Comparison of ENCODE assay signal across 9 mouse cellular contexts in genomic region chr1:39949790-39950462, GRCm38 (mm10). TPM values are rescaled to one million over a fixed set of nuclear protein-coding genes. Genes with fewer than 3 reads are reported as not detected.
A peak's percentile ranks its signal among the peaks of the same experiment; 100 is the strongest.
DNase-seq lines count a peak whose midpoint lies in the region; ATAC-seq and TF ChIP-seq lines count a peak whose summit lies in the region.
"Had no signal": no experiment of that assay in that cellular context is flagged by ENCODE, and none has a peak within 500 bp of the region (broad histone marks: within the 10 kb centered on the region; RNA-seq: fewer than 3 reads in every experiment).

No protein-coding gene starts in this region.

- peaks cover 94% of the 10 kb centered on the region for H3K4me1 ChIP-seq in midbrain, embryonic 13.5 days (replicated peaks)
- H3K4me1 ChIP-seq in midbrain, embryonic 16.5 days (ENCODE audit: control insufficient read depth, insufficient read depth, low read length): peaks cover 84% of the 10 kb centered on the region
- H3K4me1 ChIP-seq in hindbrain, postnatal 0 days (ENCODE audit: insufficient read depth, low read length): peaks cover 61% of the 10 kb centered on the region
- peaks cover 85% of the 10 kb centered on the region for H3K4me1 ChIP-seq in neural tube, embryonic 15.5 days

- no peaks in the 10 kb centered on the region for H3K36me3 ChIP-seq in midbrain, embryonic 13.5 days
- no peaks in the 10 kb centered on the region for H3K36me3 ChIP-seq in midbrain, embryonic 16.5 days (ENCODE audit: control insufficient read depth, insufficient read depth, low read length)
- no peaks in the 10 kb centered on the region for H3K36me3 ChIP-seq in hindbrain, postnatal 0 days (ENCODE audit: insufficient read depth, low read length)
- no peaks in the 10 kb centered on the region for H3K36me3 ChIP-seq in neural tube, embryonic 15.5 days
- H3K36me3 ChIP-seq: G1E had no signal

- no peak for ATAC-seq in midbrain, embryonic 13.5 days
- no peak for ATAC-seq in midbrain, embryonic 16.5 days
- no peak for ATAC-seq in hindbrain, postnatal 0 days
- ATAC-seq in neural tube, embryonic 15.5 days (ENCODE audit: low FRiP score): no peak

- H3K27ac ChIP-seq in midbrain, embryonic 13.5 days: 0 out of 2 replicates have a peak overlapping the region, but pooled peaks have one; percentile 25
- H3K27ac ChIP-seq in midbrain, embryonic 16.5 days (ENCODE audit: low read length): no peak overlapping the region
- H3K27ac ChIP-seq in hindbrain, postnatal 0 days: peak overlapping the region; percentile 86; the same call in 1 of the 2 replicates
- H3K27ac ChIP-seq in neural tube, embryonic 15.5 days (replicated peaks): 0 out of 2 replicates have a peak overlapping the region, but pooled peaks have one; percentile 7

- no peak overlapping the region for H3K4me2 ChIP-seq in midbrain, embryonic 13.5 days (replicated peaks)
- H3K4me2 ChIP-seq in midbrain, embryonic 16.5 days (ENCODE audit: low read length): no peak overlapping the region
- H3K4me2 ChIP-seq in hindbrain, postnatal 0 days (ENCODE audit: low read depth, low read length): no peak overlapping the region
- H3K4me2 ChIP-seq in neural tube, embryonic 15.5 days: no peak overlapping the region

- no peak; the same call in 1 of the 2 replicates for TF ChIP-seq CTCF in hindbrain, postnatal 0 days (IDR thresholded peaks at IDR 0.05; ENCODE audit: low read depth)

- peak; percentile 54 for DNase-seq in embryo, embryonic 9.5 days (ENCODE audit: extremely low spot score)
- DNase-seq in embryo, embryonic 10.5 days (ENCODE audit: low spot score): no peak
- no peak for DNase-seq in hindbrain, postnatal 0 days (ENCODE audit: low spot score)
- DNase-seq in frontal cortex, adult 2 months (ENCODE audit: extremely low spot score in 1 of 2, low spot score in 1 of 2): no peak
- no peak for DNase-seq in ovary, postnatal 14 days (ENCODE audit: low spot score)

- WGBS in midbrain, embryonic 13.5 days: 46% methylated on average over 10 of the region's 10 CpGs
- WGBS in midbrain, embryonic 16.5 days: 34% methylated on average over 10 of the region's 10 CpGs
- WGBS in hindbrain, postnatal 0 days: 41% methylated on average over 10 of the region's 10 CpGs
- 40% methylated on average over 10 of the region's 10 CpGs for WGBS in neural tube, embryonic 15.5 days

- no peak overlapping the region for H3K4me3 ChIP-seq in midbrain, embryonic 13.5 days (replicated peaks)
- no peak overlapping the region for H3K4me3 ChIP-seq in midbrain, embryonic 16.5 days (ENCODE audit: low read depth, low read length)
- no peak overlapping the region for H3K4me3 ChIP-seq in hindbrain, postnatal 0 days (ENCODE audit: low read length)
- no peak overlapping the region for H3K4me3 ChIP-seq in neural tube, embryonic 15.5 days (replicated peaks)

- H3K9me3 ChIP-seq in midbrain, embryonic 13.5 days: no peaks in the 10 kb centered on the region
- no peaks in the 10 kb centered on the region for H3K9me3 ChIP-seq in midbrain, embryonic 16.5 days (replicated peaks; ENCODE audit: control insufficient read depth, low read length, poor library complexity, severe bottlenecking)
- no peaks in the 10 kb centered on the region for H3K9me3 ChIP-seq in hindbrain, postnatal 0 days (ENCODE audit: low read length)
- H3K9me3 ChIP-seq in neural tube, embryonic 15.5 days (replicated peaks): no peaks in the 10 kb centered on the region
- H3K9me3 ChIP-seq: G1E had no signal

- H3K27me3 ChIP-seq in midbrain, embryonic 13.5 days: no peaks in the 10 kb centered on the region
- H3K27me3 ChIP-seq in midbrain, embryonic 16.5 days (ENCODE audit: control insufficient read depth, insufficient read depth, low read depth, low read length): no peaks in the 10 kb centered on the region
- H3K27me3 ChIP-seq in hindbrain, postnatal 0 days (ENCODE audit: insufficient read depth, low read length): no peaks in the 10 kb centered on the region
- H3K27me3 ChIP-seq in neural tube, embryonic 15.5 days (replicated peaks): no peaks in the 10 kb centered on the region

- no peak overlapping the region for H3K9ac ChIP-seq in midbrain, embryonic 13.5 days (replicated peaks)
- no peak overlapping the region for H3K9ac ChIP-seq in midbrain, embryonic 16.5 days (ENCODE audit: low read depth, low read length)
- no peak overlapping the region for H3K9ac ChIP-seq in hindbrain, postnatal 0 days (replicated peaks; ENCODE audit: low read length)
- no peak overlapping the region for H3K9ac ChIP-seq in neural tube, embryonic 15.5 days (replicated peaks)

RNA-seq across cellular contexts. Expression of gene Map4k4, which starts 49.2 kb away (rescaled TPM):
- polyA plus RNA-seq in midbrain, embryonic 13.5 days (2015; fragmentation: Nextera tagmentation; extraction: Ambion mirVana): 49.0 and 58.2 TPM in 2 replicates
- 31.4 and 38.4 TPM in 2 replicates for polyA plus RNA-seq in midbrain, embryonic 16.5 days (2015; fragmentation: Nextera tagmentation; extraction: Ambion mirVana)
- 172 and 189 TPM in 2 replicates for total RNA-seq in hindbrain, postnatal 0 days (2014; rRNA removed)
- 32.4 and 34.1 TPM in 2 replicates for polyA plus RNA-seq in hindbrain, postnatal 0 days (2015; fragmentation: Nextera tagmentation; extraction: Ambion mirVana)
- 31.1 and 35.7 TPM in 2 replicates for polyA plus RNA-seq in neural tube, embryonic 15.5 days (2015; fragmentation: Nextera tagmentation; extraction: Ambion mirVana)
- 133 TPM in 2 replicates for polyA plus RNA-seq in frontal cortex, adult 2 months (2012; rRNA removed)
